Mouse (Mus musculus) adrenal gland, adult (tissue): ENCODE measurements at regions not wholly inside any gene's neighbourhood (a gene's known extent, or its start where the extent isn't known, plus 50 kb on each side); places are given as distances from the start of the nearest gene placed in this dataset.
"Not testable (repeated sequence)": the region's sequence is repeated elsewhere in the genome, so short reads cannot be mapped to it uniquely, and the experiment has no call there.

Experiments used
- DNase-seq, 2 experiments: peaks; one replicate each; pipeline ENCODE4 v3.0.0; 2022 to 2023; ENCODE audit warnings: low spot score in 1 of 2; ENCODE audit not compliant: inconsistent age in 2 of 2

GRCm38 (mm10) chr13:69129056-69129620 lies 129.8 kb upstream of the Adcy2 start:
- DNase-seq, result no peak

- no peak for DNase-seq
These were observed 128.2 kb upstream of the Adcy2 start for GRCm38 (mm10) chr13:69127522-69127921.

- not testable (repeated sequence) for DNase-seq
These were observed 119.4 kb upstream of the Adcy2 start for GRCm38 (mm10) chr13:69118743-69119142.

- DNase-seq, result no peak
These were observed 109.8 kb upstream of the Adcy2 start for GRCm38 (mm10) chr13:69109168-69109567.

- peak; percentile 23 to 82 for DNase-seq
These were observed 87.3 kb upstream of the Adcy2 start for GRCm38 (mm10) chr13:69086613-69087012.

- no peak for DNase-seq
These were observed 71.0 kb upstream of the Adcy2 start for GRCm38 (mm10) chr13:69070336-69070735.

GRCm38 (mm10) chr13:69069817-69070216 lies 70.5 kb upstream of the Adcy2 start:
- DNase-seq, result no peak

GRCm38 (mm10) chr13:69066636-69067035 lies 67.3 kb upstream of the Adcy2 start:
- no peak for DNase-seq

GRCm38 (mm10) chr13:69065285-69065684 lies 65.9 kb upstream of the Adcy2 start:
- no peak for DNase-seq

GRCm38 (mm10) chr13:69062692-69063233 lies 63.4 kb upstream of the Adcy2 start:
- DNase-seq, result no peak

GRCm38 (mm10) chr13:69061436-69061835 lies 62.1 kb upstream of the Adcy2 start:
- DNase-seq, result no peak
